Mouse (Mus musculus): Measurements from ENCODE around the gene Axin1. TPM values are rescaled to one million over a fixed set of nuclear protein-coding genes. Genes with fewer than 3 reads are reported as not detected.
A peak's percentile ranks its signal among the peaks of the same experiment; 100 is the strongest.

Axin1 gene
- polyA plus RNA-seq, 1 experiment from 2014 or later: 3.7 TPM

- Histone ChIP-seq H3K9me3 (replicated peaks) (no peaks in the 10 kb centered on the region), H3K27ac (peak within 1 kb of the TSS; percentile 83), H3K4me3 (replicated peaks) (peak within 1 kb of the TSS; percentile 71), H3K27me3 (peaks cover 46% of the 10 kb centered on the region), H3K4me2 (peak within 1 kb of the TSS; percentile 98), H3K4me1 (replicated peaks) (peaks cover 81% of the 10 kb centered on the region), H3K9ac (peak within 1 kb of the TSS; percentile 81), H3K36me3 (peaks cover 44% of the 10 kb centered on the region)
- DNase-seq (peak; percentile 80), ATAC-seq (ENCODE audit: low read depth) (peak; percentile 79)
- 7% methylated on average over 4 of the region's 4 CpGs for WGBS (ENCODE audit: insufficient replicate concordance)
These were observed 60.4 kb downstream of the Axin1 start, which contains the start of gene Pdia2 for GRCm38 (mm10) chr17:26198892-26199291. Gene Pdia2 (minus strand): TSS chr17:26199087.

- DNase-seq: peak; percentile 57
- peak; percentile 78 for ATAC-seq (ENCODE audit: low read depth)
- 1% methylated on average over 85 of the region's 92 CpGs for WGBS (ENCODE audit: insufficient replicate concordance)
- Histone ChIP-seq H3K4me1 (replicated peaks) (peaks cover 83% of the 10 kb centered on the region), H3K27me3 (peaks cover 68% of the 10 kb centered on the region), H3K4me3 (replicated peaks) (peak overlapping the region; percentile 71), H3K27ac (peak overlapping the region; percentile 67), H3K36me3 (peaks cover 22% of the 10 kb centered on the region), H3K4me2 (peak overlapping the region; percentile 98), H3K9ac (peak overlapping the region; percentile 81), H3K9me3 (replicated peaks) (no peaks in the 10 kb centered on the region)
These were observed 62.6 kb downstream of the Axin1 start for GRCm38 (mm10) chr17:26200831-26201705.

GRCm38 (mm10) chr17:26201998-26202397 is 63.5 kb downstream of the Axin1 start:
- H3K9me3 ChIP-seq (replicated peaks): no peaks in the 10 kb centered on the region
- H3K27me3 ChIP-seq: peaks cover 73% of the 10 kb centered on the region
- H3K27ac ChIP-seq: peak overlapping the region; percentile 48
- H3K4me3 ChIP-seq (replicated peaks): peak overlapping the region; percentile 71; the same call in 1 of the 2 replicates
- peak overlapping the region; percentile 98 for H3K4me2 ChIP-seq
- peaks cover 12% of the 10 kb centered on the region for H3K36me3 ChIP-seq
- H3K4me1 ChIP-seq (replicated peaks): peaks cover 75% of the 10 kb centered on the region
- DNase-seq: no peak
- H3K9ac ChIP-seq: no peak overlapping the region
- ATAC-seq (ENCODE audit: low read depth): no peak

- peak within 1 kb of the TSS; percentile 71 for H3K4me3 ChIP-seq (replicated peaks)
- under 1% methylated on average over 22 of the region's 22 CpGs for WGBS (ENCODE audit: insufficient replicate concordance)
- H3K9me3 ChIP-seq (replicated peaks): no peaks in the 10 kb centered on the region
- peaks cover 67% of the 10 kb centered on the region for H3K4me1 ChIP-seq (replicated peaks)
- DNase-seq (peak; percentile 48), ATAC-seq (ENCODE audit: low read depth) (no peak)
- peaks cover 5% of the 10 kb centered on the region for H3K36me3 ChIP-seq
- H3K4me2 ChIP-seq: peak within 1 kb of the TSS; percentile 98
- H3K27me3 ChIP-seq: peaks cover 78% of the 10 kb centered on the region
- peak within 1 kb of the TSS; percentile 48 for H3K27ac ChIP-seq
- peak within 1 kb of the TSS; percentile 60 for H3K9ac ChIP-seq
These were observed 64.2 kb downstream of the Axin1 start, which contains the start of gene Rgs11 for GRCm38 (mm10) chr17:26202737-26203136. Gene Rgs11 (plus strand): TSS chr17:26202951.

- Histone ChIP-seq H3K4me2 (peak overlapping the region; percentile 98), H3K27ac (no peak overlapping the region), H3K4me1 (replicated peaks) (peaks cover 61% of the 10 kb centered on the region), H3K4me3 (replicated peaks) (peak overlapping the region; percentile 62), H3K9me3 (replicated peaks) (no peaks in the 10 kb centered on the region), H3K27me3 (peaks cover 85% of the 10 kb centered on the region), H3K36me3 (no peaks in the 10 kb centered on the region), H3K9ac (peak overlapping the region; percentile 60)
- whole genome bisulfite sequencing (ENCODE audit: insufficient replicate concordance): 2% methylated on average over 30 of the region's 30 CpGs
- DNase-seq (no peak), ATAC-seq (ENCODE audit: low read depth) (no peak)
These were observed 64.9 kb downstream of the Axin1 start for GRCm38 (mm10) chr17:26203321-26203811.

GRCm38 (mm10) chr17:26204766-26205165 is 66.3 kb downstream of the Axin1 start:
- no peak overlapping the region for H3K4me3 ChIP-seq (replicated peaks)
- DNase-seq (no peak), ATAC-seq (ENCODE audit: low read depth) (no peak)
- no peaks in the 10 kb centered on the region for H3K9me3 ChIP-seq (replicated peaks)
- no peak overlapping the region for H3K4me2 ChIP-seq
- no peak overlapping the region for H3K27ac ChIP-seq
- peaks cover 47% of the 10 kb centered on the region for H3K4me1 ChIP-seq (replicated peaks)
- no peak overlapping the region for H3K9ac ChIP-seq
- 34% methylated on average over 11 of the region's 11 CpGs for WGBS (ENCODE audit: insufficient replicate concordance)
- H3K36me3 ChIP-seq: no peaks in the 10 kb centered on the region
- peaks cover 82% of the 10 kb centered on the region for H3K27me3 ChIP-seq

- DNase-seq (no peak), ATAC-seq (ENCODE audit: low read depth) (no peak)
- no peak overlapping the region for H3K4me2 ChIP-seq
- no peak overlapping the region for H3K9ac ChIP-seq
- H3K36me3 ChIP-seq: no peaks in the 10 kb centered on the region
- no peak overlapping the region for H3K27ac ChIP-seq
- H3K9me3 ChIP-seq (replicated peaks): no peaks in the 10 kb centered on the region
- no peak overlapping the region for H3K4me3 ChIP-seq (replicated peaks)
- H3K27me3 ChIP-seq: peaks cover 74% of the 10 kb centered on the region
- WGBS (ENCODE audit: insufficient replicate concordance): 41% methylated on average over 1 of the region's 1 CpGs
- peaks cover 31% of the 10 kb centered on the region for H3K4me1 ChIP-seq (replicated peaks)
These were observed 67.9 kb downstream of the Axin1 start for GRCm38 (mm10) chr17:26206392-26206791.

GRCm38 (mm10) chr17:26207686-26208085 is 69.2 kb downstream of the Axin1 start, which contains the start of gene Arhgdig:
Gene Arhgdig (minus strand): TSS chr17:26207786.
- Histone ChIP-seq H3K27ac (no peak within 1 kb of the TSS), H3K4me3 (replicated peaks) (no peak within 1 kb of the TSS), H3K9ac (no peak within 1 kb of the TSS), H3K9me3 (replicated peaks) (no peaks in the 10 kb centered on the region), H3K27me3 (peaks cover 61% of the 10 kb centered on the region), H3K4me2 (no peak within 1 kb of the TSS), H3K4me1 (replicated peaks) (peaks cover 18% of the 10 kb centered on the region), H3K36me3 (no peaks in the 10 kb centered on the region)
- ATAC-seq (ENCODE audit: low read depth) (no peak), DNase-seq (no peak)
- WGBS (ENCODE audit: insufficient replicate concordance): 79% methylated on average over 12 of the region's 12 CpGs

- 74% methylated on average over 7 of the region's 7 CpGs for WGBS (ENCODE audit: insufficient replicate concordance)
- Histone ChIP-seq H3K27me3 (peaks cover 21% of the 10 kb centered on the region; the same call in 1 of the 2 replicates), H3K27ac (no peak overlapping the region), H3K4me3 (replicated peaks) (no peak overlapping the region), H3K4me1 (replicated peaks) (no peaks in the 10 kb centered on the region), H3K36me3 (no peaks in the 10 kb centered on the region), H3K9me3 (replicated peaks) (no peaks in the 10 kb centered on the region), H3K9ac (no peak overlapping the region), H3K4me2 (no peak overlapping the region)
- DNase-seq: no peak
- no peak for ATAC-seq (ENCODE audit: low read depth)
These were observed 73.8 kb downstream of the Axin1 start for GRCm38 (mm10) chr17:26212241-26212640.

- H3K27ac ChIP-seq: no peak overlapping the region
- no peak for ATAC-seq (ENCODE audit: low read depth)
- no peaks in the 10 kb centered on the region for H3K36me3 ChIP-seq
- H3K4me2 ChIP-seq: no peak overlapping the region
- no peak for DNase-seq
- peaks cover 17% of the 10 kb centered on the region; the same call in 1 of the 2 replicates for H3K27me3 ChIP-seq
- no peaks in the 10 kb centered on the region for H3K9me3 ChIP-seq (replicated peaks)
- H3K9ac ChIP-seq: no peak overlapping the region
- WGBS (ENCODE audit: insufficient replicate concordance): 76% methylated on average over 11 of the region's 11 CpGs
- no peak overlapping the region for H3K4me3 ChIP-seq (replicated peaks)
- H3K4me1 ChIP-seq (replicated peaks): no peaks in the 10 kb centered on the region
These were observed 74.2 kb downstream of the Axin1 start for GRCm38 (mm10) chr17:26212681-26213080.

GRCm38 (mm10) chr17:26221508-26221907 is 83.0 kb downstream of the Axin1 start:
- WGBS (ENCODE audit: insufficient replicate concordance): 63% methylated on average over 2 of the region's 2 CpGs
- Histone ChIP-seq H3K27me3 (0 out of 2 replicates have a peak, but pooled peaks cover 8% of the 10 kb centered on the region), H3K4me3 (replicated peaks) (no peak overlapping the region), H3K9ac (no peak overlapping the region), H3K4me2 (no peak overlapping the region), H3K36me3 (no peaks in the 10 kb centered on the region), H3K27ac (no peak overlapping the region), H3K4me1 (replicated peaks) (no peaks in the 10 kb centered on the region), H3K9me3 (replicated peaks) (no peaks in the 10 kb centered on the region)
- DNase-seq: no peak
- no peak for ATAC-seq (ENCODE audit: low read depth)

Data from liver, embryonic 13.5 days (tissue).